In the genomic region with DNA sequence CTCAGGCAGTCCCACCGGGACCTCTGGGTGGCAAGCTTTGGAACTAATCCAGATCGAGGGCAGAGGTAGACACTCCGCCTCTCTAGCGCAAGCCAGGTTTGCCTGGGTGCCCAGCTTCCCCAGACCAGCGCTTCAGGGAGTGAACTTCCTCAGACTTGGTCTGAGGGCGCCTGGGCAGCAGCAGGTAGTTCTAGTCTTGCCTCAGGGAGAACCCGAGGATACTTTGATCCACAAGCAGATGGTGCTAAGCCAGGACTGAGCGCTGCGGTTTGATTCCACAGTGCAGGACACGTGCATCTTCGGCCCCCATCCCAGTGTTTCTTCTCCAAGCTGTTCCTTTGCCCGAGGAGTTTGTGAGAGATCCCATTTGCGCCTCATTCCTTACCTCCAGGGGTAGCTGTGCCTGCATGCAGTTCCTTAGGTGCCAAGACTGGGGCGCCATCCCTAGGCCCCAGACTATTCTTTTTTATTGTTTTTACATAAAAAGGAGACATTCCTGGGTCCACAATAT, we compare ENCODE assay signal across 9 mouse cellular contexts.
DNase-seq lines count a peak whose midpoint lies in the region; ATAC-seq lines count a peak whose summit lies in the region.
"Had no signal": no experiment of that assay in that cellular context is flagged by ENCODE, and none has a peak within 500 bp of the region (broad histone marks: within the 10 kb centered on the region; RNA-seq: fewer than 3 reads in every experiment).

No protein-coding gene starts in this region.

- peak; percentile 42 to 48 for DNase-seq in cerebellum, adult 18-20 months
- DNase-seq in cerebellum, postnatal 4 days (ENCODE audit: low spot score in 2 of 2): no peak
- DNase-seq in left cerebral cortex, postnatal 4 days: peak; percentile 17
- peak; percentile 6 for DNase-seq in retina, postnatal 1 day
- DNase-seq in lung, postnatal 25 days (ENCODE audit: low spot score): no peak
- no peak for DNase-seq in c-Kit-positive CD71-positive TER-119-positive erythroid progenitor cells, embryonic 14.5 days (ENCODE audit: low spot score)

- H3K9ac ChIP-seq in forebrain, embryonic 16.5 days (replicated peaks; ENCODE audit: low read depth, low read length): peak overlapping the region; percentile 72

- no peak for ATAC-seq in forebrain, embryonic 16.5 days
- ATAC-seq in megakaryocyte progenitor cell, adult 5-6 weeks (replicated peaks; ENCODE audit: poor library complexity): no peak

- 3% methylated on average over 14 of the region's 14 CpGs for WGBS in forebrain, embryonic 16.5 days

- peak overlapping the region; percentile 68 for H3K4me3 ChIP-seq in forebrain, embryonic 16.5 days (replicated peaks; ENCODE audit: low read length)
- H3K4me3 ChIP-seq: megakaryocyte, embryonic 14.5 days had no signal

- no peaks in the 10 kb centered on the region for H3K36me3 ChIP-seq in forebrain, embryonic 16.5 days (ENCODE audit: control insufficient read depth, insufficient read depth)

- H3K27ac ChIP-seq in forebrain, embryonic 16.5 days (ENCODE audit: low read length): no peak overlapping the region

- no peaks in the 10 kb centered on the region for H3K9me3 ChIP-seq in forebrain, embryonic 16.5 days (ENCODE audit: control insufficient read depth, low read length)
- H3K9me3 ChIP-seq: megakaryocyte, embryonic 14.5 days had no signal

- H3K4me2 ChIP-seq in forebrain, embryonic 16.5 days (ENCODE audit: low read length): peak overlapping the region; percentile 95

- H3K27me3 ChIP-seq in forebrain, embryonic 16.5 days (replicated peaks; ENCODE audit: control insufficient read depth, insufficient read depth, low read length): peaks cover 17% of the 10 kb centered on the region

- intact Hi-C loops in left cerebral cortex, postnatal 4 days (cut with DNase I): no loop called here

- peaks cover 14% of the 10 kb centered on the region for H3K4me1 ChIP-seq in forebrain, embryonic 16.5 days (replicated peaks; ENCODE audit: control insufficient read depth, insufficient read depth, low read length)
- H3K4me1 ChIP-seq: megakaryocyte, embryonic 14.5 days had no signal

Comparison
In these comparisons a context has a peak if more than half of its experiments do, and no peak if none do; other contexts are left out.
1. DNase-seq: peak in cerebellum, adult 18-20 months (2 of 2), left cerebral cortex, postnatal 4 days (single experiment) and retina, postnatal 1 day (single experiment); none in cerebellum, postnatal 4 days (0 of 2), lung, postnatal 25 days (single experiment) and c-Kit-positive CD71-positive TER-119-positive erythroid progenitor cells, embryonic 14.5 days (single experiment).